Mouse (Mus musculus): Measurements from ENCODE around the gene Zfx.

Gene Zfx

GRCm38 (mm10) chrX:94061246-94061645, 62.3 kb downstream of the Zfx start:
- DNase-seq (ENCODE audit: low read depth in 1 of 2, low spot score in 2 of 2), result no peak

GRCm38 (mm10) chrX:94060751-94061150, 62.8 kb downstream of the Zfx start:
- DNase-seq (ENCODE audit: low read depth in 1 of 2, low spot score in 2 of 2), result no peak

GRCm38 (mm10) chrX:94058748-94059147, 64.8 kb downstream of the Zfx start:
- DNase-seq (ENCODE audit: low read depth in 1 of 2, low spot score in 2 of 2), result no peak

GRCm38 (mm10) chrX:94049048-94049447, 74.5 kb downstream of the Zfx start:
- DNase-seq (ENCODE audit: low read depth in 1 of 2, low spot score in 2 of 2), result no peak

- DNase-seq (ENCODE audit: low read depth in 1 of 2, low spot score in 2 of 2), result no peak
Observed at GRCm38 (mm10) chrX:94048048-94048447, 75.5 kb downstream of the Zfx start.

GRCm38 (mm10) chrX:94047381-94047780, 76.1 kb downstream of the Zfx start:
- no peak for DNase-seq (ENCODE audit: low read depth in 1 of 2, low spot score in 2 of 2)

GRCm38 (mm10) chrX:94032937-94033336, 90.6 kb downstream of the Zfx start:
- DNase-seq (ENCODE audit: low read depth in 1 of 2, low spot score in 2 of 2), result no peak

- no peak for DNase-seq (ENCODE audit: low read depth in 1 of 2, low spot score in 2 of 2)
Observed at GRCm38 (mm10) chrX:94030081-94030480, 93.4 kb downstream of the Zfx start.

Measured in monocyte, adult 2 months (primary cell).